ENCODE assay signal across 36 mouse cellular contexts in the genomic region with DNA sequence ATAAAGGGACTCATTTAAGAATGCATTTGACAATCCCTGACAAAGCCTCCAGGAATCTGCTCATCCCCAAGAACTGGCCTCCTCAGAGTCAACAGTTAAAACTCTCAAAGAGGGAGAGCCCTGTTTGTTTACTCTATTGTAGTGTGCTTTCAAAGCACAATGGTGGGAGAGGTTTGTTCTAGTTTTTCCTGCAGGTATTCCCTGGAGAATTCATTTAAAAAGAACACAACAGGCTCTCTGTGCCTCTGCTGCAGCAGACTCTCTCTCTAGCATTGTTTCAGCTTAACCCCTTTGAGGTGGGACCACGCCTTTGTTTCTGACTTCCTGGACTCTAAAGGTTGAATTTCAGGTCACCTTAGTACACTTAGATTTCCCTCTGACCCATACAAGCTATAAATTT.
DNase-seq lines count a peak whose midpoint lies in the region; ATAC-seq and TF ChIP-seq lines count a peak whose summit lies in the region.
"Had no signal": no experiment of that assay in that cellular context is flagged by ENCODE, and none has a peak within 500 bp of the region (broad histone marks: within the 10 kb centered on the region; RNA-seq: fewer than 3 reads in every experiment).

No protein-coding gene starts in this region.

- 40% methylated on average over 1 of the region's 1 CpGs for WGBS in kidney, embryonic 15.5 days
- 17% methylated on average over 1 of the region's 1 CpGs for WGBS in kidney, embryonic 16.5 days
- 46% methylated on average over 1 of the region's 1 CpGs for WGBS in forebrain, embryonic 11.5 days

- H3K4me2 ChIP-seq in kidney, embryonic 15.5 days = no peak overlapping the region
- no peak overlapping the region for H3K4me2 ChIP-seq in kidney, embryonic 16.5 days (replicated peaks; ENCODE audit: low read depth, low read length)
- H3K4me2 ChIP-seq in forebrain, embryonic 11.5 days (ENCODE audit: low read depth, low read length, severe bottlenecking) = no peak overlapping the region
- H3K4me2 ChIP-seq: forebrain, embryonic 12.5 days; heart, embryonic 15.5 days; hindbrain, embryonic 15.5 days; limb, embryonic 15.5 days; liver, embryonic 13.5 days; midbrain, embryonic 12.5 days; neural tube, embryonic 12.5 days had no signal

- no peaks in the 10 kb centered on the region for H3K36me3 ChIP-seq in kidney, embryonic 15.5 days
- H3K36me3 ChIP-seq in kidney, embryonic 16.5 days (ENCODE audit: insufficient read depth, low read length) = no peaks in the 10 kb centered on the region
- no peaks in the 10 kb centered on the region for H3K36me3 ChIP-seq in ES-Bruce4 (ENCODE audit: control insufficient read depth, insufficient read depth, low read length, poor library complexity, severe bottlenecking)
- no peaks in the 10 kb centered on the region for H3K36me3 ChIP-seq in ES-E14 (ENCODE audit: control insufficient read depth, insufficient read depth, low read length, poor library complexity, severe bottlenecking)
- H3K36me3 ChIP-seq in forebrain, embryonic 11.5 days (ENCODE audit: control insufficient read depth, insufficient read depth, low read length) = no peaks in the 10 kb centered on the region
- H3K36me3 ChIP-seq: forebrain, embryonic 12.5 days; G1E; heart, embryonic 15.5 days; hindbrain, embryonic 10.5 days; hindbrain, embryonic 15.5 days; limb, embryonic 10.5 days; limb, embryonic 15.5 days; liver, embryonic 13.5 days; midbrain, embryonic 12.5 days; neural tube, embryonic 12.5 days had no signal

- no peak overlapping the region for H3K27ac ChIP-seq in kidney, embryonic 15.5 days
- no peak overlapping the region for H3K27ac ChIP-seq in kidney, embryonic 16.5 days (ENCODE audit: low read length)
- H3K27ac ChIP-seq in ES-Bruce4 (ENCODE audit: insufficient read depth, low read length) = peak overlapping the region; percentile 69; the same call in 1 of the 2 replicates
- no peak overlapping the region; the same call in 1 of the 2 replicates for H3K27ac ChIP-seq in ES-E14 (ENCODE audit: insufficient read depth, low read depth, low read length, poor library complexity, severe bottlenecking)
- no peak overlapping the region for H3K27ac ChIP-seq in forebrain, embryonic 11.5 days (ENCODE audit: low read depth, low read length)
- H3K27ac ChIP-seq: forebrain, embryonic 12.5 days; heart, embryonic 15.5 days; hindbrain, embryonic 10.5 days; hindbrain, embryonic 15.5 days; limb, embryonic 10.5 days; limb, embryonic 15.5 days; liver, embryonic 13.5 days; midbrain, embryonic 12.5 days; neural tube, embryonic 12.5 days; stomach, postnatal 0 days had no signal

- DNase-seq in heart, adult 8-10 months (ENCODE audit: low spot score) = peak; percentile 60
- no peak for DNase-seq in heart, postnatal 25 days (ENCODE audit: low spot score)
- DNase-seq in ES-E14 (ENCODE audit: low read depth, low spot score) = peak; percentile 49
- no peak for DNase-seq in forebrain, embryonic 11.5 days (ENCODE audit: low spot score)
- DNase-seq: adrenal gland, postnatal 14 days; cerebellum, adult 11-12 months; cerebellum, adult 9-11 months; forebrain, postnatal 0 days; gastrocnemius, postnatal 10 days; kidney, postnatal 10 days; liver, embryonic 13.5 days; lung, adult 18-20 months; lung, postnatal 4 days; right cerebral cortex, adult 18-20 months; spleen, adult 18-20 months; thymus, adult 18-20 months; thymus, postnatal 25 days had no signal

- no peak for TF ChIP-seq POLR2A in ES-Bruce4 (IDR thresholded peaks at IDR 0.05; ENCODE audit: insufficient read depth, low read length)

- no peak overlapping the region for H3K4me3 ChIP-seq in kidney, embryonic 15.5 days (replicated peaks)
- H3K4me3 ChIP-seq in kidney, embryonic 16.5 days (ENCODE audit: low read length) = no peak overlapping the region
- H3K4me3 ChIP-seq in ES-Bruce4 (ENCODE audit: low read depth, low read length) = no peak overlapping the region
- H3K4me3 ChIP-seq in ES-E14 (ENCODE audit: insufficient read depth in 1 of 2, low read depth in 1 of 2, low read length in 2 of 2, poor library complexity in 1 of 2, severe bottlenecking in 1 of 2) = no peak overlapping the region
- H3K4me3 ChIP-seq in forebrain, embryonic 11.5 days (ENCODE audit: low read depth, low read length) = no peak overlapping the region
- H3K4me3 ChIP-seq: erythroblast, embryonic 14.5 days; forebrain, embryonic 12.5 days; heart, embryonic 15.5 days; hindbrain, embryonic 10.5 days; hindbrain, embryonic 15.5 days; limb, embryonic 10.5 days; limb, embryonic 15.5 days; liver, embryonic 13.5 days; megakaryocyte, embryonic 14.5 days; midbrain, embryonic 12.5 days; myocyte; neural tube, embryonic 12.5 days had no signal

- intact Hi-C loops in heart, postnatal 25 days (cut with DNase I) = loop anchor here (10.0 kb wide), 1 partner anchor 410 kb away; a partner anchor contains a TSS

- in situ Hi-C loops in ES-E14 (cut with MboI; ENCODE audit: low sequenced_read_pairs in 2 of 2, unreplicated experiment in 2 of 2) = loop anchor here (25.0 kb wide), 1 partner anchor 527 kb away; no protein-coding TSS in a partner anchor

- no peak for TF ChIP-seq CTCF in ES-Bruce4 (IDR thresholded peaks at IDR 0.05; ENCODE audit: low read depth, low read length)

- no peak overlapping the region for H3K9ac ChIP-seq in kidney, embryonic 15.5 days
- H3K9ac ChIP-seq in kidney, embryonic 16.5 days (replicated peaks; ENCODE audit: low read length) = no peak overlapping the region
- no peak overlapping the region for H3K9ac ChIP-seq in ES-Bruce4 (ENCODE audit: low read depth, poor library complexity, severe bottlenecking)
- H3K9ac ChIP-seq in ES-E14 (ENCODE audit: insufficient read depth, low read depth, low read length, poor library complexity, severe bottlenecking) = no peak overlapping the region
- no peak overlapping the region for H3K9ac ChIP-seq in forebrain, embryonic 11.5 days (ENCODE audit: low read length)
- H3K9ac ChIP-seq: forebrain, embryonic 12.5 days; forebrain, postnatal 0 days; heart, embryonic 15.5 days; hindbrain, embryonic 15.5 days; limb, embryonic 15.5 days; liver, embryonic 13.5 days; midbrain, embryonic 12.5 days; neural tube, embryonic 12.5 days had no signal

- TF ChIP-seq EP300 in ES-Bruce4 (IDR thresholded peaks at IDR 0.05; ENCODE audit: insufficient read depth, low read depth, low read length) = peak; percentile 47; the same call in 1 of the 2 replicates

- no peaks in the 10 kb centered on the region for H3K27me3 ChIP-seq in kidney, embryonic 15.5 days
- H3K27me3 ChIP-seq in kidney, embryonic 16.5 days (ENCODE audit: insufficient read depth, low read length) = no peaks in the 10 kb centered on the region
- no peaks in the 10 kb centered on the region for H3K27me3 ChIP-seq in ES-Bruce4 (ENCODE audit: control insufficient read depth, insufficient read depth, low read length, poor library complexity, severe bottlenecking)
- no peaks in the 10 kb centered on the region for H3K27me3 ChIP-seq in forebrain, embryonic 11.5 days (ENCODE audit: control insufficient read depth, insufficient read depth, low read length)
- H3K27me3 ChIP-seq: forebrain, embryonic 12.5 days; heart, embryonic 15.5 days; hindbrain, embryonic 15.5 days; limb, embryonic 15.5 days; liver, embryonic 13.5 days; megakaryocyte, embryonic 14.5 days; midbrain, embryonic 12.5 days; neural tube, embryonic 12.5 days had no signal

- no peaks in the 10 kb centered on the region for H3K9me3 ChIP-seq in kidney, embryonic 15.5 days (replicated peaks)
- no peaks in the 10 kb centered on the region for H3K9me3 ChIP-seq in kidney, embryonic 16.5 days (ENCODE audit: low read length)
- H3K9me3 ChIP-seq in ES-Bruce4 (replicated peaks; ENCODE audit: control insufficient read depth, insufficient read depth, low read length, poor library complexity, severe bottlenecking) (no peaks in the 10 kb centered on the region), ES-E14 (ENCODE audit: control insufficient read depth, insufficient read depth, low read depth, low read length) (no peaks in the 10 kb centered on the region)
- no peaks in the 10 kb centered on the region for H3K9me3 ChIP-seq in forebrain, embryonic 11.5 days (ENCODE audit: control insufficient read depth, low read length)
- H3K9me3 ChIP-seq: forebrain, embryonic 12.5 days; heart, embryonic 15.5 days; hindbrain, embryonic 10.5 days; hindbrain, embryonic 15.5 days; limb, embryonic 10.5 days; limb, embryonic 15.5 days; liver, embryonic 13.5 days; megakaryocyte, embryonic 14.5 days; midbrain, embryonic 12.5 days; neural tube, embryonic 12.5 days had no signal

- 0 out of 2 replicates have a peak, but pooled peaks cover 2% of the 10 kb centered on the region for H3K4me1 ChIP-seq in kidney, embryonic 15.5 days
- H3K4me1 ChIP-seq in kidney, embryonic 16.5 days (ENCODE audit: insufficient read depth, low read length) = peaks cover 2% of the 10 kb centered on the region; the same call in 1 of the 2 replicates
- H3K4me1 ChIP-seq in ES-Bruce4 (ENCODE audit: control insufficient read depth, insufficient read depth, low read length) (peaks cover 13% of the 10 kb centered on the region), ES-E14 (ENCODE audit: control insufficient read depth in 2 of 2, insufficient read depth in 2 of 2, low read length in 2 of 2, poor library complexity in 1 of 2) (peaks cover 3 to 8% of the 10 kb centered on the region in 2 experiments; a peak in 2 of 4 replicates)
- no peaks in the 10 kb centered on the region for H3K4me1 ChIP-seq in forebrain, embryonic 11.5 days (replicated peaks; ENCODE audit: control insufficient read depth, insufficient read depth, low read length)
- H3K4me1 ChIP-seq: forebrain, embryonic 12.5 days; hindbrain, embryonic 10.5 days; hindbrain, embryonic 15.5 days; limb, embryonic 15.5 days; liver, embryonic 13.5 days; midbrain, embryonic 12.5 days; neural tube, embryonic 12.5 days had no signal

- 0 out of 2 replicates have a peak, but pooled peaks have one; percentile 49 for ATAC-seq in kidney, embryonic 15.5 days (replicated peaks; ENCODE audit: low FRiP score)
- no peak for ATAC-seq in kidney, embryonic 16.5 days (ENCODE audit: low FRiP score, low TSS enrichment)
- ATAC-seq in forebrain, embryonic 11.5 days (replicated peaks; ENCODE audit: low FRiP score) = no peak
- ATAC-seq: CD4-positive, CD25-positive, alpha-beta regulatory T cell, adult 4 months; forebrain, postnatal 0 days; inflammation-experienced regulatory T-cells, adult 6 months; lung, postnatal 0 days had no signal

TF ChIP-seq in ES-E14, 5 proteins besides CTCF, POLR2A, EP300 and RAD21:
- no peak for TF ChIP-seq ZNF384 (IDR thresholded peaks at IDR 0.05; ENCODE audit: low read depth, low read length)
- no peak for TF ChIP-seq MAFK (IDR thresholded peaks at IDR 0.05; ENCODE audit: insufficient read depth, low read depth, low read length)
- no peak for TF ChIP-seq HCFC1 (IDR thresholded peaks at IDR 0.05; ENCODE audit: borderline replicate concordance, insufficient read depth, low read length)
- no peak for TF ChIP-seq ZC3H11A (IDR thresholded peaks at IDR 0.05; ENCODE audit: borderline replicate concordance, low read depth, low read length)
- TF ChIP-seq CHD2 (IDR thresholded peaks at IDR 0.05; ENCODE audit: low read depth, low read length) = no peak

Comparison
In these comparisons a context has a peak if more than half of its experiments do, and no peak if none do; other contexts are left out.
1. DNase-seq: peak in heart, adult 8-10 months (single experiment) and ES-E14 (single experiment); none in heart, postnatal 25 days (single experiment) and forebrain, embryonic 11.5 days (single experiment).